Mouse (Mus musculus) left cerebral cortex, postnatal 25 days (tissue): ENCODE measurements at regions not wholly inside any gene's neighbourhood (a gene's known extent, or its start where the extent isn't known, plus 50 kb on each side); places are given as distances from the start of the nearest gene placed in this dataset.

Source experiments
- DNase-seq, 2 experiments: peaks; one replicate each; pipeline ENCODE4 v3.0.0; 2022; ENCODE audit warnings: low spot score in 2 of 2, mixed read lengths in 1 of 2
- intact Hi-C: fragments of 180-260 bp; cut with DNase I; formaldehyde crosslinking; loops from one replicate; pipeline ENCODE4 v1.15.1; 2025

DNA sequence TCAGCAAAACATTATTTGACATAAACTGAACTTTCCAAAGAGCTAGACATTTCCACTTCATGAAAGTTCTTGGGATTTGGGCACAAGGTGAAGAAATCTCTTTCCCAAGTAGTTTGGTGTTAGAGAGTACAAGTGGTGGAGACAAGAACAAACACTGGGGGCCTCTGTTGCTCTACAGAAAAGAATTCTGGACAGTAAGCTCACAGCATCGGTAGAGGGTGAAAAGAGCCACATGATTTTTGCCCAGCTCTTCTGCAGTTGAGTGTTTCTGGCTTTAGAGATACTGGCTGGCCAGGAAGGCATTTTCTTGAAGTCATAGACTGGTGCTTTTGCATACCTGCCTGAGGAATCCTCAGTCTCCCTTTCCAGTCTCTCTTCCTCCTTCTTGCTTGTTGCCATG is 127.8 kb downstream of the Stk31 start:
- intact Hi-C loops: loop anchor here (1.0 kb wide), 1 partner anchor 397 kb away; no protein-coding TSS in a partner anchor
- peak in 1 of 2 experiments; percentile 56 for DNase-seq

DNA sequence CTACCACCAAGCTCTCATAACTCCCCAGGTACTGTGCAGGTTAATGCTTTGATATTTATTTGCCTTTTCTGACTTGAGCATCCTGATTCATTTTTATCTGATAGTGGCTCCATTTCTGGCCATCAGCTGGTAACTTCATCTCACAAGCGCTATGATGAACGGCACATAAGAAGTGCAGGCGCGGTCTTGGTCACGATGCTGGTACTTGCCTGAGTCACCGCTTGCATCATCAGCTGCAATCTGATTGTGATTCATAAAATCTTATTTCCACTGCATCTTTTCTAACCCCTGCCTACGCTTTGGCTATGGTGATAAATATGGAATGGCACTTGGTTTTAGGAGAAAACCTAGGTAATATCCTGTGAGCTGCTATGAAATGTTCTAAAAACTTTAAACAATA is 128.3 kb downstream of the Stk31 start:
- intact Hi-C loops: loop anchor here (1.0 kb wide), 1 partner anchor 397 kb away; no protein-coding TSS in a partner anchor
- DNase-seq: peak in 1 of 2 experiments; percentile 62

DNA sequence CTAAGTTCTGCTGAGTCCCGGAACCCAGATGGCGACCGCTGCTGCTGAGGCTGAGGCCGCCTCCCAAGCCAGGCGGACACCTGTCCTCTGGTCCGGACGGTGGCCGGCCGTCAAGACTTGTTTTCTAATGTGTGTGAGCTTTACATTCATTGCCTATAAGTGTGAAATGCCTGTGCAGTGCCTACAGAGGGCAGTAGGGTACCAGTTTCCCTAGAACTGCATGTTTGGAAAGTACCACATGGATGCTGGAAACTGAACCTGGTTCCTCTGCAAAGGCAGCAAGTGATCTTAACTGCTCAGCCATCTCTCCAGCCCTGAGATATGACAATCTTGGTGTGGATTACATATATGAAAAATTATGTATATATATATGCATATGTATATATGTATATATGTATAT is 138.6 kb downstream of the Stk31 start:
- intact Hi-C loops: no loop called here
- no peak for DNase-seq

DNA sequence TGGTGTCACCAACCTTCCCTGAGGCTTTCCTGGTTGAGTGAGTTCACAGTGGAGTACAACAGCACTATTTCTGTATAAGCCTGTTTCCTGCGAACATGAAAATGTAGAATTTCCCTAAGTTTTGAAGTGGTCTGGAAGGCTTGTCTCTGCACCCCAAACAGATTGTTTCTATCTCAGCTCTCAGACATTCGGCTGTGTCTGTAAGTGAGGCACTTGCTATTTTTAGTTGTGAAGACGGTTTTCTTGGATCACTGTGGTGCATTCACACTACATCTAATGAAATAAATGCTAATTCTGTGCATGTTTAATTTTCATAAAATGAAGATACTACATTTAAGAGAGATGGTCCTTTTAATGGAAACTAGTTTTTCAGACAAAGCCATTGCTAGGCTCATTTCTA is 139.1 kb downstream of the Stk31 start:
- DNase-seq: no peak
- intact Hi-C loops: no loop called here

DNA sequence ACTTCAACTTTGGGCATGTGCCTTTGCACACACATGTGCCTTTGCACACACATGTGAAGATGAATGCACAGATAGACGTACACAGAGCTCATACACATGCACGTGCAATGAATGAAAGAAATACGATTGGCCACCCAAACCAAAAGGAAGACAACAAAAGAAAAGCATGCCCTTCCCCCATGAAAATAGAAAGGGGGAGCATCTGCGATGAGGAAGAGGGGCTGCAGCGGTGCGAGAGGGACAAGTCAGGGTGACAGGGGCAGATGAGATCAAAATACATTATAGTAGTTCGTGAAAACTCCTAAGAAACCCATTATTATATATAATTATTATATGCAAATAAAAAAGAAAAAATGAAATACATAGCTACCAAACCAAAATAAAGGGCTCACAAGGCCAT is 149.5 kb downstream of the Stk31 start:
- no peak for DNase-seq
- intact Hi-C loops: loop anchor here (5.0 kb wide), 1 partner anchor 92 kb away; no protein-coding TSS in a partner anchor

DNA sequence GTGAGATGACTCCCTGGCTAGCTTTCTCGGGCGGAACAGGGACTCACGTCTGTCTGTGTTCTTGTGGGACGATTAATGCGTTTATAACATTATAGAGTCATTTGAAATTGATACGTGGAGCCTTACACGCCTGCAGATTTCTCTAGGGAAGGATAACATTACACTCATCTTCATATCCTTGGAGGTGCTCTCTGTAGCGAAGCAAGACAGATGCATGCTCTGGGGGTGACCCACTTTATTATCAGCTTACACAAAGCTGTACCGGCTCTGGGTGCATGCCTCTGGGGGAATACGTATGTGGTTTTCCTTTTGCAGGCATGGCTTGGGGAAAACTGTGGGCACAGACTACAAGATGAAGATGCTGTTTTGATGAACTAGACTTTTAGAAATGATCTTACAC is 159.7 kb downstream of the Stk31 start:
- intact Hi-C loops: no loop called here
- no peak for DNase-seq

DNA sequence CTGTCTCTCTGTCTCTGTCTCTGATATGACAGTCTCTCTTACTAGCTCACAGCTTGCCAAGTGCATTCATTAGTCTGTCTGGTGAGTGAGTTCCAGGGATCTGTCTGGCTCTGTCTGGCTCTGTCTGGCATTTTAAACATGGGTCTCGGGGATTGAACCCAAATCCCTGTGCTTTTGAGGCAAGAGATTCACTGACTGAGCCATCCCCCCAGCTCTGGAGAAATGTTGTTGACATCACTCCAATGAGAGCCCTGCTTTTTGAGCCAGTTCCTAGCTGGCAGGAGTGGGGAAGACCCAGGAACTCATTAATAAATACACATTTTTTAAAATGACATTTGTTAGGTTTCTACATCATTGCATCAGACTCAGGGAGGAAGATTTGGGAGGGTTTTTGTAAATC is 163.1 kb downstream of the Stk31 start:
- no peak for DNase-seq
- intact Hi-C loops: no loop called here

DNA sequence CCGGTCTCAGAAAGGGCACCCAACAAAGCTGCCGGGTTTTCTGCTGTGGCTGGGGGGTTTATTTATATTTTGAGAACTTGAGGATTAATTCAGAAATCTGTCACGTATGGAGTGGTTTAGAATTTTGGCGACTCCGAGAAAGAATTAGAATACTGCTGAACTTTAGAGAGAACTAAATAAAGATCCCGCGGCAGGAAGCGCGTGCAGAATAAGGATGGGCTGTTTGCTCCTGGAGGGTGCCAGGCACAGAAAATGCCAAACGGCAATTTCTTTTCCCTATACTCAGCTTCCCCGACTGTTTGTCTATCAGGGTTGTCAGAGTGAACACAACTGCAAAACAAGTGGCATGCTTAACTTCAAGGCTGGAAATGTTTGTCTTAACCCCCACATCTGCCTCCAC is 163.7 kb downstream of the Stk31 start:
- intact Hi-C loops: no loop called here
- DNase-seq: peak; percentile 7 to 22

DNA sequence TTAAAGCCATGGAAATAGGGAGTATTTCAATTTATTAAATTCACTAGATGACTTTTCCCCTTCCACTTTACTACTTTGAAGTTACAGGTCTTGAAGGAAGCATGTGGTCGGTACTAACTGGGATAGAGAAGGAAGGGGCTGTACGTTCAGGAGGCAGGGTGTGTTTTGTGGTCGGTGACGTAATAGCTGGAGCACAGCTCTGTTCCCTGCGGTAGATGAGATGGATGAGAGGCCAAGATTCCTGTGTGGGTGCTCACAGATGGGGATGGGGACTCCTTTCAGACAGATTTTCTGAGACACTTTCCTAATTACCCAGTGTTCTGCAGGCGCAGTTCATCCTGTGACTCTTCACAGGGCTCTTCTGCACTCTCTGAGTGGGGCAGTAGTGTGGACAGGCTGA is 182.9 kb downstream of the Stk31 start:
- no peak for DNase-seq
- intact Hi-C loops: no loop called here

DNA sequence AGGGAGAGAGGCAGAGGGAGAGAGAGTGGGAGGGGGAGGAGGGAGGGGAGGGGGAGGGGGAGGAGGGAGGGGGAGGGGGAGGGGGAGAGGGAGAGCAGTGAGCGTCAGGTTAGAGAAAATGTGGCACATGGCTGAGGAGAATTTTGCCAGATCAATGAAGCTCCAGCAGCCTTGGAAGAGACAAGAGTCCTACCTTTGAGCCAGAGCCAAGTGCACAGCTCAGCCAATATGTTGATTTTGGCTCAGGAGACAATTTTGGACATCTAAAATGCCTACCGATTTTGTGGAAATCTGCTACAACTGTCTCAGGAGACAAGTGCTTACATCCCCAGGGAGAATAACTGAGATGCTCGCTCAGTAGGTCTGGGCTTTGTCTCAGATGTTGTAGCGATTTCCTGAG is 184.3 kb downstream of the Stk31 start:
- intact Hi-C loops: no loop called here
- DNase-seq: peak in 1 of 2 experiments; percentile 6

DNA sequence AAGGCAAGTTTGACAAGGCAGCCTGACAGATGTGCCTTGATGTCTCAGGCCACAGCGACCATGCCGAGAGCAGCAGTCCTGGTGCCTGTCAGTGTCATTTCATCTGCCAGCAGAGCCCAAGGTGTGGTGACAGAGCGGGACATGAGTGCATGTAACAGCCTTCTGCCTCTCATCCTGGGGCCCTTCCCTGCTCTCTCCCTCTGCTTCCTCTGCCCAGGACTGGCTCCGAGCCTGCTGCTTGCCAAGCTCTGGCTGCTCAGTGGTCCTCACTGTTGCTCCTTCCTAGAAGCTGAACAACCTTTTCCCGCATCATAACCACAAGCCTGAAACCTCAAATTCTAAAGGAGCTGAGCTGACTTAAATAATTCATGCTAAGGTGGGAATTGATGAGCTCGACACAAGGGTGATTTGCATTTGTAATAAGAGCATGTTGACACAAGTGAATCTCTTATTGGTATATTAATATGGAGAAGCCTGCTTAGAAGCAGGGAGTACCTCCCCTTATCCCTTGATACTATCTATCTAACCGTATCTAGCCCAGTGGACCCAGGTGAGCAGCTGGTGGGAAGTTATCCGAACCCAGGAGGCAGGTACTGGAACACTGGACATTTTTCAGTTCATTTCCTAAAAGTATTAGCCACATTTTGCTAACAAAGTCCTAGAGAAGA is 186.8 kb downstream of the Stk31 start:
- intact Hi-C loops: no loop called here
- DNase-seq: no peak

DNA sequence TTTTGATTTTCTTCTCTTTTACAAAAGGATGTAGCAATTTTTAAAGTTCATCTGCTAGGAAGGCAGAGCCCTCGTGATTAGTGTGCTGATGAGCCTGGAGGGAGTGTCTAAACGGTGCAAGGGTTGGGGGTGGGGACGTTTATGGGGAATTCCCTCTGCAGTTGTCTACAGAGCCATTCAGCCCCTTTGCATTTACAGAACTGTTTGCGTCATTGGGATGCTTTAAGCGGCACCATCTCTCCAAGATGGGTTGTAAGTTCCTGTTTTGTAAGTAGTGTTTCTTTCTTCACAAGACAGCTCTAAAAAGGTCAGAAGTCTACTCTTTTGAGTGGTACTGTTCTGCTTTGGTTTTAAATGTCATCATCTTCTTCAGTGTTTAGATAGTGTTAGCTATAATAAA is 191.1 kb downstream of the Stk31 start:
- intact Hi-C loops: no loop called here
- no peak for DNase-seq

DNA sequence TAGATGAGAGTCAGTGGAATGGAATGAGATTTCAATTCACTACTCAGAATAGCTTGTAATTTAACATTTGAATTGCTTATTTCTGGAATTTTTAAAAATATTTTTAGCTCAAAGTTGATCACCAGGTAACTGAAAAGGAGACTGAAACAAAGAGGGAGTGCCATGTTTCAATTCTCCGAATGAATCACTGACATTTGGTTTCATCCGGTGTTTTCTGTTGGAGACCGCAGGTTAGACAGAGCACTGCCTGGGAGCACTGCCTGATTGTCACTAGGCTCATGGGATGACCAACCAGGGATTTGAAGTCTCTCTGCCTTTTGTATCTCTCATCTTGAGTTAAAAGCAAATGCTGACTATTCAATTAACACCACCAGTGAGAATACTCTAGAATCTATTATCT is 193.3 kb downstream of the Stk31 start:
- no peak for DNase-seq
- intact Hi-C loops: no loop called here

DNA sequence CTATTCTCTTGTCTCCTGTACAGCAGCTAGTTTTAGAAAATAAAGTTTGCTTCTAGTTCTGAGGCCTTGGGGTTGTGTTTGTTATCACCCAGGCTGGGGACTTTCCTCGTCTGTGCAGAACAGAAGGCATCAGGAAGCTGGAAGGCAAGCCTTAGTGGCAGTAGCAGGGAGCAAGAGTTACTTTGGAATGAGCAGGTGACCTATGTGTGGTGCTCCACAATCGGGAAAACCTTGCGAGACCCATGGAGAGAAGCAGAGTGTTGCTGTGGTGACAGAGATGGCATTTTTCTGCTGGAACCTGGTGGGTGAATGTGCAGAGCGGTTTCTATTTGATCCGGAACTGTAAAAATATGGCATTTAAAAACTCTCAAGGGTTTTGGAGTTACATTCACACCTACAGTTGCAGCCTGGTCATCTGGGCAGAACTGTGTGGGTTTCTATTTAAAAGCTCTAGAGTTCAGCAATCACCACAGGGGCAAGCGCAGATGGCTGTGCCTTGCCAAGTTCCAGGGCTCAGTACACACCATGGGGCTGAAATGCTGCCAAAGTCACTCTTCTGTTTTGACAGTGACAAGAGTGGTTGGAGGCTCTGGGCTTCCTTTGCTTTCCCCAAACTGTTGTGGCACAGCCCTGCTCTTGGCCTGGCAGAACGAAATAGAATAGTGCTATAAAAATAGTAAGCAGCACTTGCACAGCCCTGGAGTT is 195.7 kb downstream of the Stk31 start:
- intact Hi-C loops: no loop called here
- peak; percentile 14 to 53 for DNase-seq

DNA sequence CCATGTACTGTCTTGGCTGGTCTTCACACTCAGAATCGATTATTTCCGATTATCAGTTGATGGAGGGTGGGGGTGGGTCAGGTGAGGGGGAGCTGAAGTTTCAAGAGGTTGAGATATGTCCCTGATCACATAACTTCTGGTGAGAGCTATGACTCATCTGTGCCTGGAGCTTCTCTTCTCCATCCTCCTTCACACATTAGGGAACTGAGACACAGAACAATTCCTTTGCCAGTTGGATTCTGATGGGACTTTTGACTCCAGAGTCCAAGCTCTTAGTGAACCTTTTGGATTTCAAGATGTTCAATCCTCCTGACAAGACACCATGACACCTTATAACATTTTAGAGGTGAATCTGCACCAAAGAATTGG is 196.2 kb downstream of the Stk31 start:
- peak in 1 of 2 experiments; percentile 26 for DNase-seq
- intact Hi-C loops: no loop called here

DNA sequence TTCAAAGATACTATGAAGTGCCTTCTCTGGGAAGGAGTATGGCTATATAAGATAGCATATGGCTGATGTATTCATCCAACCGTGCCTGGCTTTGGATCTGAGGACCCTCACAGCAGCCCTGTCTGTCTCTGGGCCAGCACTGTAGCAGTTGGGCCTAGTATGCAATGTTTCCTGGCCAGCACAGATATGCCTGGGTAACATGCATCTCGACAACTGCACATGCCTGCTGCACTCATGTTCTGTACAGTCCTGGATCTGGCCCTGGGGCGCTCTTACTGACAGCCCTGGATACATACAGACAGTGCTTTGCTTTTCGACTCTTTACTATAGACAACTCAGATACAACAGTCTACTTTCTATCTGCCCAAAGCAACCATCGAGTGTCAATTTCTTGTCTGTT is 197.3 kb downstream of the Stk31 start:
- no peak for DNase-seq
- intact Hi-C loops: no loop called here

DNA sequence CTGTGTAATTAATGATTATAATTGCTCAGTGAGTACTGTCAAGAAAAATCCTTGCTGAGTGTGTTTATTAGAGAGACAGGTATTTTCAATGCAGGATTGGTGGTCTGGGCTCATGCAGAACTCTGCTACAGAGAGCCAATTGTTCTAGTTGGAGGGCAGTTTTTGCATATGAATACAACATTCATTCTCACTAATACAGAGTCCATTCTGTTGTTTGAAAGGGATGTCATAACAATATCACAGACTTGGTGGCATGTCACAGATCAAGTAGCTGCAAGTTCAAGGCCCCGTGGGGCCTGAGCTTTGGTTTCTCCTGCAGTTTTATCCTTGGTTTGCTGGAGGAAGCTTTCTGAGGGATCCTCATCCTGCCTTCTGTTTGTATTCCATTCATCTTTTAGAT is 207.8 kb downstream of the Stk31 start:
- DNase-seq: no peak
- intact Hi-C loops: no loop called here

DNA sequence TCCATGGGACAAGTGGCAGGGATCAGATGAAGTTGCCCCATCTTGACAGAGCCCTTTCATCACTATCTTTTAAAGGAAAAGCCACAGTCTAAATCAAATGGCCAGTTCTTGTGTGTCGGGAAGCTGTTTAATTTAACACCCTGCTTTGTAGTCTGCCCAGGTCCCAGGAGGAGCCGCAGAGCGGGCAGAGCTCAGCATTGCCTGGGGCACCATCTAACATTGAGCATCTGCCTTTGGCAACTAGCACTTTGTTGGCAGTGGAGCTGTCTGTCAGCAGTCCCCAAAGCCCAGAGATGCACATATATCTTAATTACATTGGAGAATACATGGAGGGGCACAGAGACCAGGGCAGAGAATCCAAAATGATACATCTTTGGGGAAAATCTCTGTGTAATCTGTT is 208.4 kb downstream of the Stk31 start:
- no peak for DNase-seq
- intact Hi-C loops: no loop called here

DNA sequence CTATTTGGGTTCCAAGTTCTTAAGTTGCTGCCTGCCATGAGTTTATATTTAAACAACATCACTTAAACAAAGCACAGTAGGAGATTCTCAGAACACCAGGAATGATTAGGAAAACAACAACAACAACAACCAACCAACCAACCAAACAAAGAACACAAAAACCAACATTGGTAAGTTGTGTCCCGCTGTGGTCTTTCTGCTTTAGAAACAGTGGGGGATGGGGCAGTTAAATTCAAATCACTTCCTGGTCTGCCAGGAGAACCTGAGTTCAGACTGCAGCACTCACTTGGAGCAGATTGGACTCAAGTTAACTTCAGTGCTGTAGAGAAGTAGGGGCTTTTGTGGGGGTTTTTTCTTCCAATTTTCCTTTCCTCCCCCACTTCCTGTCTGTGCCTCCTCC is 210.6 kb downstream of the Stk31 start:
- intact Hi-C loops: no loop called here
- DNase-seq: no peak

DNA sequence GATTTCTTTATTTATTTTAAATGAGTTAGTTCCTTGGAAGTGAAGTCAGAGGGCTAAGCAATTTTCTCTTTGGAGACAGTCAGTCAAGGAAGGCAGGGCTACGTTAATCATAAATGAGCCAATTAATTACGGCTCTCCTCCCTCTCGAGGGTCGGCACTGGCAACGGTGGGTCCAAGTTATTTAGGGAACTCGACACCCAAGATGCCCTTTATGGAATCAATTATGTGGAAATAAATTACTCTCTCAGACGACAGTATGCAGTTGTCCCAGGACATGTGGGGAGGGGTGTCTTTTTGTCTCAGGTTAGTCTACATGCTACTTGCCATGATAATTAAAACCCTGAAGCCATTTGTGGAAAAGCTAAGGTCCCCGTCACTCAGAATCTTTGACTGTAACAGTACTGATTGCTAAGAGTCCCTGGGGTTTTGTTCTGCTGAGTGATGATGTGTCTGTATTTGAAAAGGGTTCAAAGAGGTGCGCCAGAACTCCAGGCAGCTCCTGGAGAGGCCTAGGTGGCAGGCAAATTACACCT is 211.3 kb downstream of the Stk31 start:
- intact Hi-C loops: no loop called here
- no peak for DNase-seq

DNA sequence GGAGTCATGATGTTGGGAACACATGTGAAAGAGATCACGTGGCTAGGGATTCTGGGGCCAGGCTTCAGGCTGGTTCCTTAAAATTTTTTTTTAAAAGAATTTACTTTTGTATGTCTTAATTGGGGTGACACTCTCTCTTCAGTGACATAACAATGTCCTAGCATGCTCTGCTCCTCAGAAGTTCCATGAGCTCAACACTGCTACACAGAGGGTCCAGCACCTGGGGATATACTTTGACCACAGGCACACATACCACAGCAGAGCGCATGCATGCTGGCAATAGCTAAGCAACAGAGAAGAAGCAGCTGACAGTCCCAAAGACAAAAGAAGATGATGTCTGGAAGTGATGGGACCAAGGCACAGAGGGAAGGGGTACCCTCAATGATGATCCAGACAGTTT is 198.4 kb upstream of the Npy start:
- DNase-seq: no peak
- intact Hi-C loops: no loop called here
